Mouse (Mus musculus) skeletal muscle tissue, adult 2 months (tissue): ENCODE data around the gene Eapp.

Experiments
- DNase-seq: peaks from one replicate; pipeline ENCODE4 v3.0.0-alpha.2; 2012; ENCODE audit warnings: low read depth, low spot score

Eapp gene

DNA sequence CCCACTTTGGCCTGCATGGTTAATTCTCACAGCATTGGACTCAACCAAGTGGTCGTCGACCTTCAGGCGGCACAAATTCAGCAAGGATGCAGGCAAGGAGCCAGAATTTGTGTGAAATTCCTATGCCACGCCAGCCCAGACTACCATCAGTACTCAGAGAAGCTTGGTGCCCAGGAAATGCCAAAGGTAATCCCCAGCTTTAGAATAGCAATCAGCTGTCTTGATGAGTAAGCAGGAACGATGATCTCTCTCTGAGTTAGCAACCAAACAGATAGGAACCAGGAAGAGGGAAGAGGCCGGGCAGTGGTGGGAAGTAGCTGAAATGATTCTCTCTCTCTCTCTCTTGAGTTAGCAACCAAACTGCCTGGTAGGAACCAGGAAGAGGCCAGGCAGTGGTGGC is 55.4 kb downstream of the Eapp start:
- peak; percentile 56 for DNase-seq

DNA sequence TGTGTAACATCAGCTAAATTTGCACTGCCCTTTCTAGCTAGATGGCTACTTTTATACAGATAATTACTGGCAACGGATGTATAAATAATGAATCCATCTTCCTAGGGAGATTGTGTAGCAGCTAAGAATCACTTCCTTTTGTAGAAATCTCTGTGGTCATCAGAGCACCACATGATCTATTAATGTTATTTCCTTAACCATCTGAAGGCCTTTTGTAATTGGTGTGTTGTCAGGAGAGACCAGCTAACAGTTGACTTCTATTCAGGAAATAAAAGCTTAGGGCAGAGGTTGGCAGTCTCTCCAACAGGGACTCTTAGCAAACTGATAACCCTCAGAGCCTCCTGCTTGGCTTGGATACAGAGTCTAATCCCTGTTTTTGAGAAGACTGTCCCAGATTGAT is 58.7 kb downstream of the Eapp start:
- DNase-seq = no peak

DNA sequence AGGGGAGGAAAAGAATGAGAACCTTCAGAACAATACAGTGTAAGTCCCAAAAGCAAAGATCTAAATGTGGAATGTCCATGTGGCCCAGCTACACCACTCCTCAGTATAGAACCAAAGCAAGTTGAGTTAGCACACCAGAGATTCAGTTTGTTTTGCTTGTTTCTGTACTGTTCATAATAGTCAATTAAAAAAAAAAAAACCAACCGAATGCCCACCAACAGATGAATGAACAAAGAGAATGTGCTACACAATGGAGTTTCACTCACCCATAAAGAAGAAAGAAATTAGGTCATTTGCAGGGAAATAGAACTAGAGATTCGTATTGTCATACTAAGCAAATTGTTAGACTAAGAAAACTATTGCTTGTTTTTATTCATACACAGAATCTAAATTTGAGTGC is 63.6 kb downstream of the Eapp start:
- DNase-seq = no peak

DNA sequence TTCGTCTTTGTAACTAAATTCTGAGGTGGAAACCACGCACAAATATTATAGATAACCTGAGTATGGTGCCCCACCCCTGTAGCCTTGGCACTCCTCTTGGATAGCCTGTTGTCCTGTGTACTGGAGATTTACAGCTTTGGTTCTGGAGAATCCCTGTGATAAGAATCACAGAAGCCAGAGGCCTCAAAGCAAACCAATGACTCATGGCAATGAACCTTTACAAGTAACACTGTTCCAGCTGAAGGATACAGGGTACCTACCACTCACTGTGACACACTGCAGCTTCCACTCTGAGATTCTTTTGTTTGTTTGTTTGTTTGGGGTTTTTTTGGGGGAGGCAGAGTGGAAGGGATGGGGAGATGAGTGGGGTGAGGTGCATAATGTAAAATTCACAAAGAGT is 73.8 kb downstream of the Eapp start:
- no peak for DNase-seq
